Mouse (Mus musculus): ENCODE measurements around the gene Mycl. TPM values are rescaled to one million over a fixed set of nuclear protein-coding genes. Genes with fewer than 3 reads are reported as not detected.
A peak's percentile ranks its signal among the peaks of the same experiment; 100 is the strongest.

The Mycl gene
- polyA plus RNA-seq, 1 experiment from 2014 or later = 34.1 TPM

GRCm38 (mm10) chr4:122960321-122961099 is 34.9 kb upstream of the Mycl start:
- H3K36me3 ChIP-seq (ENCODE audit: control insufficient read depth, insufficient read depth, low read length) = no peaks in the 10 kb centered on the region
- peak overlapping the region; percentile 44 for H3K27ac ChIP-seq (ENCODE audit: low read depth, low read length)
- H3K9me3 ChIP-seq (ENCODE audit: control insufficient read depth, low read length) = no peaks in the 10 kb centered on the region
- peak overlapping the region; percentile 96 for H3K4me2 ChIP-seq (ENCODE audit: low read length)
- no peaks in the 10 kb centered on the region for H3K27me3 ChIP-seq (replicated peaks; ENCODE audit: control insufficient read depth, insufficient read depth, low read length)
- under 1% methylated on average over 43 of the region's 43 CpGs for WGBS
- peaks cover 29% of the 10 kb centered on the region for H3K4me1 ChIP-seq (ENCODE audit: control insufficient read depth, insufficient read depth, low read depth, low read length)
- H3K4me3 ChIP-seq (ENCODE audit: low read length) = peak overlapping the region; percentile 74
- peak; percentile 46 for ATAC-seq
- H3K9ac ChIP-seq (ENCODE audit: low read depth, low read length) = peak overlapping the region; percentile 68

GRCm38 (mm10) chr4:122961100-122961567 is 34.3 kb upstream of the Mycl start, which contains the start of gene Mfsd2a:
Mfsd2a (minus strand) TSS chr4:122961188.
- peak within 1 kb of the TSS; percentile 44 for H3K27ac ChIP-seq (ENCODE audit: low read depth, low read length)
- WGBS = under 1% methylated on average over 27 of the region's 27 CpGs
- H3K4me1 ChIP-seq (ENCODE audit: control insufficient read depth, insufficient read depth, low read depth, low read length) = peaks cover 24% of the 10 kb centered on the region
- H3K36me3 ChIP-seq (ENCODE audit: control insufficient read depth, insufficient read depth, low read length) = no peaks in the 10 kb centered on the region
- peak within 1 kb of the TSS; percentile 96 for H3K4me2 ChIP-seq (ENCODE audit: low read length)
- H3K9ac ChIP-seq (ENCODE audit: low read depth, low read length) = peak within 1 kb of the TSS; percentile 68
- no peaks in the 10 kb centered on the region for H3K9me3 ChIP-seq (ENCODE audit: control insufficient read depth, low read length)
- H3K27me3 ChIP-seq (replicated peaks; ENCODE audit: control insufficient read depth, insufficient read depth, low read length) = no peaks in the 10 kb centered on the region
- peak within 1 kb of the TSS; percentile 74 for H3K4me3 ChIP-seq (ENCODE audit: low read length)
- ATAC-seq = peak; percentile 75

- Histone ChIP-seq H3K4me1 (ENCODE audit: control insufficient read depth, insufficient read depth, low read depth, low read length) (peaks cover 24% of the 10 kb centered on the region), H3K9ac (ENCODE audit: low read depth, low read length) (no peak overlapping the region), H3K4me2 (ENCODE audit: low read length) (peak overlapping the region; percentile 96), H3K27ac (ENCODE audit: low read depth, low read length) (no peak overlapping the region), H3K4me3 (ENCODE audit: low read length) (peak overlapping the region; percentile 74), H3K36me3 (ENCODE audit: control insufficient read depth, insufficient read depth, low read length) (no peaks in the 10 kb centered on the region), H3K9me3 (ENCODE audit: control insufficient read depth, low read length) (no peaks in the 10 kb centered on the region), H3K27me3 (replicated peaks; ENCODE audit: control insufficient read depth, insufficient read depth, low read length) (no peaks in the 10 kb centered on the region)
- WGBS = 17% methylated on average over 6 of the region's 6 CpGs
- no peak for ATAC-seq
Observed at GRCm38 (mm10) chr4:122961589-122961988, 33.9 kb upstream of the Mycl start.

GRCm38 (mm10) chr4:122962751-122963150 is 32.7 kb upstream of the Mycl start:
- H3K4me2 ChIP-seq (ENCODE audit: low read length) = no peak overlapping the region
- no peak for ATAC-seq
- no peaks in the 10 kb centered on the region for H3K36me3 ChIP-seq (ENCODE audit: control insufficient read depth, insufficient read depth, low read length)
- H3K4me1 ChIP-seq (ENCODE audit: control insufficient read depth, insufficient read depth, low read depth, low read length) = peaks cover 24% of the 10 kb centered on the region
- no peaks in the 10 kb centered on the region for H3K27me3 ChIP-seq (replicated peaks; ENCODE audit: control insufficient read depth, insufficient read depth, low read length)
- H3K4me3 ChIP-seq (ENCODE audit: low read length) = no peak overlapping the region
- H3K27ac ChIP-seq (ENCODE audit: low read depth, low read length) = no peak overlapping the region
- no peaks in the 10 kb centered on the region for H3K9me3 ChIP-seq (ENCODE audit: control insufficient read depth, low read length)
- no peak overlapping the region for H3K9ac ChIP-seq (ENCODE audit: low read depth, low read length)
- whole genome bisulfite sequencing = 25% methylated on average over 8 of the region's 8 CpGs

- H3K9ac ChIP-seq (ENCODE audit: low read depth, low read length) = no peak overlapping the region
- no peak overlapping the region for H3K27ac ChIP-seq (ENCODE audit: low read depth, low read length)
- no peaks in the 10 kb centered on the region for H3K9me3 ChIP-seq (ENCODE audit: control insufficient read depth, low read length)
- H3K36me3 ChIP-seq (ENCODE audit: control insufficient read depth, insufficient read depth, low read length) = no peaks in the 10 kb centered on the region
- no peaks in the 10 kb centered on the region for H3K27me3 ChIP-seq (replicated peaks; ENCODE audit: control insufficient read depth, insufficient read depth, low read length)
- no peak overlapping the region for H3K4me2 ChIP-seq (ENCODE audit: low read length)
- no peaks in the 10 kb centered on the region for H3K4me1 ChIP-seq (ENCODE audit: control insufficient read depth, insufficient read depth, low read depth, low read length)
- H3K4me3 ChIP-seq (ENCODE audit: low read length) = no peak overlapping the region
- no peak for ATAC-seq
- 79% methylated on average over 4 of the region's 4 CpGs for WGBS
Observed at GRCm38 (mm10) chr4:122968106-122968505, 27.3 kb upstream of the Mycl start.

GRCm38 (mm10) chr4:122971191-122971590 is 24.3 kb upstream of the Mycl start:
- H3K36me3 ChIP-seq (ENCODE audit: control insufficient read depth, insufficient read depth, low read length) = no peaks in the 10 kb centered on the region
- ATAC-seq = no peak
- H3K9ac ChIP-seq (ENCODE audit: low read depth, low read length) = no peak overlapping the region
- no peaks in the 10 kb centered on the region for H3K9me3 ChIP-seq (ENCODE audit: control insufficient read depth, low read length)
- no peak overlapping the region for H3K27ac ChIP-seq (ENCODE audit: low read depth, low read length)
- no peak overlapping the region for H3K4me2 ChIP-seq (ENCODE audit: low read length)
- no peaks in the 10 kb centered on the region for H3K4me1 ChIP-seq (ENCODE audit: control insufficient read depth, insufficient read depth, low read depth, low read length)
- H3K4me3 ChIP-seq (ENCODE audit: low read length) = no peak overlapping the region
- no peaks in the 10 kb centered on the region for H3K27me3 ChIP-seq (replicated peaks; ENCODE audit: control insufficient read depth, insufficient read depth, low read length)
- 84% methylated on average over 4 of the region's 4 CpGs for WGBS

- Histone ChIP-seq H3K27me3 (replicated peaks; ENCODE audit: control insufficient read depth, insufficient read depth, low read length) (no peaks in the 10 kb centered on the region), H3K9ac (ENCODE audit: low read depth, low read length) (no peak overlapping the region), H3K27ac (ENCODE audit: low read depth, low read length) (no peak overlapping the region), H3K36me3 (ENCODE audit: control insufficient read depth, insufficient read depth, low read length) (no peaks in the 10 kb centered on the region), H3K4me1 (ENCODE audit: control insufficient read depth, insufficient read depth, low read depth, low read length) (no peaks in the 10 kb centered on the region), H3K4me3 (ENCODE audit: low read length) (no peak overlapping the region), H3K9me3 (ENCODE audit: control insufficient read depth, low read length) (no peaks in the 10 kb centered on the region), H3K4me2 (ENCODE audit: low read length) (no peak overlapping the region)
- 79% methylated on average over 4 of the region's 4 CpGs for WGBS
- no peak for ATAC-seq
Observed at GRCm38 (mm10) chr4:122971646-122972045, 23.8 kb upstream of the Mycl start.

GRCm38 (mm10) chr4:122972056-122972455 is 23.4 kb upstream of the Mycl start:
- ATAC-seq = no peak

GRCm38 (mm10) chr4:122974976-122975520 is 20.4 kb upstream of the Mycl start:
- no peak overlapping the region for H3K9ac ChIP-seq (ENCODE audit: low read depth, low read length)
- no peaks in the 10 kb centered on the region for H3K4me1 ChIP-seq (ENCODE audit: control insufficient read depth, insufficient read depth, low read depth, low read length)
- no peak overlapping the region for H3K27ac ChIP-seq (ENCODE audit: low read depth, low read length)
- no peak for ATAC-seq
- WGBS = 86% methylated on average over 5 of the region's 5 CpGs
- H3K4me3 ChIP-seq (ENCODE audit: low read length) = no peak overlapping the region
- H3K9me3 ChIP-seq (ENCODE audit: control insufficient read depth, low read length) = no peaks in the 10 kb centered on the region
- H3K36me3 ChIP-seq (ENCODE audit: control insufficient read depth, insufficient read depth, low read length) = no peaks in the 10 kb centered on the region
- H3K27me3 ChIP-seq (replicated peaks; ENCODE audit: control insufficient read depth, insufficient read depth, low read length) = no peaks in the 10 kb centered on the region
- no peak overlapping the region for H3K4me2 ChIP-seq (ENCODE audit: low read length)

More at GRCm38 (mm10) chr4:122972056-122972455, 23.4 kb upstream of the Mycl start:
- WGBS = 61% methylated on average over 8 of the region's 8 CpGs
- Histone ChIP-seq H3K27me3 (replicated peaks; ENCODE audit: control insufficient read depth, insufficient read depth, low read length) (no peaks in the 10 kb centered on the region), H3K4me3 (ENCODE audit: low read length) (no peak overlapping the region), H3K9ac (ENCODE audit: low read depth, low read length) (no peak overlapping the region), H3K9me3 (ENCODE audit: control insufficient read depth, low read length) (no peaks in the 10 kb centered on the region), H3K27ac (ENCODE audit: low read depth, low read length) (no peak overlapping the region), H3K4me1 (ENCODE audit: control insufficient read depth, insufficient read depth, low read depth, low read length) (no peaks in the 10 kb centered on the region), H3K4me2 (ENCODE audit: low read length) (no peak overlapping the region), H3K36me3 (ENCODE audit: control insufficient read depth, insufficient read depth, low read length) (no peaks in the 10 kb centered on the region)
